Mouse (Mus musculus) bone marrow macrophage, adult 2 months (primary cell): ENCODE results near the gene 1700020D05Rik.

Experiments
- CTCF ChIP-seq: IDR thresholded peaks from 2 replicates; pipeline ENCODE4 v1.5.1; 2012; ENCODE audit warnings: low read depth, mild to moderate bottlenecking, low read length, moderate library complexity
- POLR2A ChIP-seq: IDR thresholded peaks from 2 replicates; pipeline ENCODE4 v1.6.1; 2012; ENCODE audit warnings: mild to moderate bottlenecking, low read depth, low read length, borderline replicate concordance

DNA sequence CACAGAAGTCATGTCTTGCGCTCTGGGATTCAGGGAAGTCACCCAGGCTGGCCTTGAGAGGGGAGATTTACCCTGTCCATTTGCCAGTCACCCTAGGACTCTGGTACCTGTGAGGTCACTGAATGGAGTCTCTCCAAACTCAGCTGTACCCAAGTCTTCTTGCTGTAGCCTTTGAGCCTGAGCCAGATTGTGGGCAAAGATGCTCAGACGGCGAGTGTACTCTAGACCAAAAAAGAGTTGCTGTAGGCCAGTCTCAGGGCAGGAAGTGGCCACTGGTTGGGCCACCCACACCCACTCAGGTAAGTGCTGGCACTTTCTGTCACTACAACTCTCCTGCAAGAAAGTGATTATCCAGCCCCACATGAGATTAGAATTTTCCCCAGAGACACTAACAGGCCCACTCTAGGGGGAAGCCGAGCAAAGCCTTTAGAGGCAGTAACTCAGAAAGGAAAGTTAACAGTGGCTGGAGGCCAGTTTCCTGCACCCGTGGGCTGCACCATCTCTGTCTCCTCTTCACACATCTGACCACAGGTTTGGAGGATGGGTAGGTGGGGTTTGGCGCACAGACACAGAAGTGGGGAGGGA is 36.6 kb downstream of the 1700020D05Rik start:
- TF ChIP-seq POLR2A (no peak), CTCF (no peak)
